Mouse (Mus musculus) forebrain, embryonic 11.5 days (tissue): ENCODE results near the gene Sntb2. TPM values are rescaled to one million over a fixed set of nuclear protein-coding genes. Genes with fewer than 3 reads are reported as not detected.

ENCODE experiments used
- ATAC-seq: fragments of 200-750 bp; cut with Nextera tagmentation; replicated peaks from 2 replicates; pipeline ENCODE4 v1.8.0; 2017; ENCODE audit warnings: moderate TSS enrichment; ENCODE audit not compliant: low FRiP score
- DNase-seq: peaks from one replicate; pipeline ENCODE4 v3.0.0-alpha.2; 2017; ENCODE audit warnings: low spot score
- H3K27ac ChIP-seq: fragments of 300-500 bp; sonication (generic); 2 replicates; pipeline ENCODE4 v1.5.1; 2014; ENCODE audit warnings: low read depth, low read length
- H3K27me3 ChIP-seq: fragments of 300-500 bp; sonication (generic); 2 replicates; pipeline ENCODE4 v1.6.1; 2014; ENCODE audit warnings: mild to moderate bottlenecking, low read length, mixed read lengths; ENCODE audit not compliant: control insufficient read depth, insufficient read depth
- H3K36me3 ChIP-seq: fragments of 300-500 bp; sonication (generic); 2 replicates; pipeline ENCODE4 v1.6.1; 2014; ENCODE audit warnings: mild to moderate bottlenecking, low read length, moderate library complexity, mixed read lengths; ENCODE audit not compliant: control insufficient read depth, insufficient read depth
- H3K4me1 ChIP-seq: fragments of 300-500 bp; sonication (generic); replicated peaks from 2 replicates; pipeline ENCODE4 v1.6.1; 2014; ENCODE audit warnings: low read length, mixed read lengths; ENCODE audit not compliant: control insufficient read depth, insufficient read depth
- H3K4me2 ChIP-seq: fragments of 300-500 bp; sonication (generic); 2 replicates; pipeline ENCODE4 v1.6.1; 2014; ENCODE audit warnings: low read depth, mild to moderate bottlenecking, low read length, moderate library complexity, mixed read lengths; ENCODE audit not compliant: severe bottlenecking
- H3K4me3 ChIP-seq: fragments of 300-500 bp; sonication (generic); 2 replicates; pipeline ENCODE4 v1.5.1; 2014; ENCODE audit warnings: low read depth, low read length
- H3K9ac ChIP-seq: fragments of 300-500 bp; sonication (generic); 2 replicates; pipeline ENCODE4 v1.6.1; 2014; ENCODE audit warnings: low read length
- H3K9me3 ChIP-seq: fragments of 300-500 bp; sonication (generic); 2 replicates; pipeline ENCODE4 v1.6.1; 2016; ENCODE audit warnings: low read length, mixed read lengths; ENCODE audit not compliant: control insufficient read depth
- WGBS: fragments of 180-500 bp; shearing (Covaris S2); extraction: QIAGEN DNeasy Blood & Tissue Kit; methylation state at CpG from one replicate; pipeline ENCODE4 v1.1.7; 2014; 5-methylcytosine and 5-hydroxymethylcytosine counted together
- polyA plus RNA-seq: library from polyadenylated mRNA; unstranded; fragments of >200 nt; fragmentation: Nextera tagmentation; extraction: Ambion mirVana; gene quantifications from 2 replicates; pipeline ENCODE4 v1.2.1, GENCODE M21; 2014

The Sntb2 gene
- polyA plus RNA-seq, 1 experiment from 2014 or later, result 9.5 TPM

- DNase-seq, result no peak
- Histone ChIP-seq H3K27ac (no peak overlapping the region), H3K9me3 (no peaks in the 10 kb centered on the region), H3K4me2 (no peak overlapping the region), H3K27me3 (no peaks in the 10 kb centered on the region), H3K4me3 (no peak overlapping the region), H3K9ac (no peak overlapping the region), H3K36me3 (no peaks in the 10 kb centered on the region), H3K4me1 (no peaks in the 10 kb centered on the region)
- ATAC-seq, result no peak
- WGBS, result 77% methylated on average over 4 of the region's 4 CpGs
Observed at GRCm38 (mm10) chr8:106951707-106952106, 16.2 kb downstream of the Sntb2 start.

- Histone ChIP-seq H3K4me3 (no peak overlapping the region), H3K36me3 (no peaks in the 10 kb centered on the region), H3K27me3 (no peaks in the 10 kb centered on the region), H3K27ac (no peak overlapping the region), H3K4me1 (no peaks in the 10 kb centered on the region), H3K9ac (no peak overlapping the region), H3K4me2 (no peak overlapping the region), H3K9me3 (no peaks in the 10 kb centered on the region)
- ATAC-seq (no peak), DNase-seq (no peak)
- 82% methylated on average over 4 of the region's 4 CpGs for whole genome bisulfite sequencing
Observed at GRCm38 (mm10) chr8:106953571-106953970, 18.0 kb downstream of the Sntb2 start.

GRCm38 (mm10) chr8:106957086-106957485 lies 21.5 kb downstream of the Sntb2 start:
- no peak overlapping the region for H3K9ac ChIP-seq
- no peaks in the 10 kb centered on the region for H3K36me3 ChIP-seq
- ATAC-seq (no peak), DNase-seq (no peak)
- 93% methylated on average over 3 of the region's 3 CpGs for WGBS
- no peak overlapping the region for H3K4me2 ChIP-seq
- no peaks in the 10 kb centered on the region for H3K4me1 ChIP-seq
- H3K9me3 ChIP-seq, result no peaks in the 10 kb centered on the region
- H3K4me3 ChIP-seq, result no peak overlapping the region
- H3K27me3 ChIP-seq, result no peaks in the 10 kb centered on the region
- H3K27ac ChIP-seq, result no peak overlapping the region

- Histone ChIP-seq H3K4me1 (no peaks in the 10 kb centered on the region), H3K4me2 (no peak overlapping the region), H3K27ac (no peak overlapping the region), H3K36me3 (no peaks in the 10 kb centered on the region), H3K9ac (no peak overlapping the region), H3K9me3 (no peaks in the 10 kb centered on the region), H3K27me3 (no peaks in the 10 kb centered on the region), H3K4me3 (no peak overlapping the region)
- WGBS, result 94% methylated on average over 3 of the region's 3 CpGs
- no peak for DNase-seq
- no peak for ATAC-seq
Observed at GRCm38 (mm10) chr8:106958212-106958611, 22.7 kb downstream of the Sntb2 start.

- ATAC-seq (no peak), DNase-seq (no peak)
- WGBS, result 91% methylated on average over 2 of the region's 2 CpGs
- no peaks in the 10 kb centered on the region for H3K27me3 ChIP-seq
- H3K27ac ChIP-seq, result no peak overlapping the region
- H3K9me3 ChIP-seq, result no peaks in the 10 kb centered on the region
- H3K36me3 ChIP-seq, result no peaks in the 10 kb centered on the region
- H3K4me1 ChIP-seq, result no peaks in the 10 kb centered on the region
- no peak overlapping the region for H3K4me2 ChIP-seq
- H3K4me3 ChIP-seq, result no peak overlapping the region
- no peak overlapping the region for H3K9ac ChIP-seq
Observed at GRCm38 (mm10) chr8:106959626-106960025, 24.1 kb downstream of the Sntb2 start.

GRCm38 (mm10) chr8:106962322-106962721 lies 26.8 kb downstream of the Sntb2 start:
- Histone ChIP-seq H3K4me3 (no peak overlapping the region), H3K4me2 (no peak overlapping the region), H3K27me3 (no peaks in the 10 kb centered on the region), H3K4me1 (no peaks in the 10 kb centered on the region), H3K27ac (no peak overlapping the region), H3K9ac (no peak overlapping the region), H3K36me3 (no peaks in the 10 kb centered on the region), H3K9me3 (no peaks in the 10 kb centered on the region)
- ATAC-seq (no peak), DNase-seq (no peak)
- 94% methylated on average over 3 of the region's 3 CpGs for WGBS

- H3K4me3 ChIP-seq, result no peak overlapping the region
- no peak overlapping the region for H3K27ac ChIP-seq
- 37% methylated on average over 6 of the region's 6 CpGs for WGBS
- H3K9me3 ChIP-seq, result no peaks in the 10 kb centered on the region
- no peaks in the 10 kb centered on the region for H3K36me3 ChIP-seq
- ATAC-seq (no peak), DNase-seq (no peak)
- no peaks in the 10 kb centered on the region for H3K4me1 ChIP-seq
- H3K9ac ChIP-seq, result no peak overlapping the region
- no peak overlapping the region for H3K4me2 ChIP-seq
- H3K27me3 ChIP-seq, result no peaks in the 10 kb centered on the region
Observed at GRCm38 (mm10) chr8:106963365-106963764, 27.8 kb downstream of the Sntb2 start.

GRCm38 (mm10) chr8:106964573-106964972 lies 29.0 kb downstream of the Sntb2 start:
- Histone ChIP-seq H3K9me3 (no peaks in the 10 kb centered on the region), H3K27ac (no peak overlapping the region), H3K4me1 (no peaks in the 10 kb centered on the region), H3K4me3 (no peak overlapping the region), H3K27me3 (no peaks in the 10 kb centered on the region), H3K36me3 (no peaks in the 10 kb centered on the region), H3K9ac (no peak overlapping the region), H3K4me2 (no peak overlapping the region)
- DNase-seq (no peak), ATAC-seq (no peak)
- 71% methylated on average over 4 of the region's 4 CpGs for WGBS

GRCm38 (mm10) chr8:106969964-106970363 lies 34.4 kb downstream of the Sntb2 start:
- 87% methylated on average over 3 of the region's 3 CpGs for WGBS
- no peak overlapping the region for H3K4me3 ChIP-seq
- DNase-seq (no peak), ATAC-seq (no peak)
- no peaks in the 10 kb centered on the region for H3K36me3 ChIP-seq
- H3K27me3 ChIP-seq, result no peaks in the 10 kb centered on the region
- H3K9me3 ChIP-seq, result no peaks in the 10 kb centered on the region
- H3K4me1 ChIP-seq, result no peaks in the 10 kb centered on the region
- H3K4me2 ChIP-seq, result no peak overlapping the region
- no peak overlapping the region for H3K9ac ChIP-seq
- H3K27ac ChIP-seq, result no peak overlapping the region
